Mouse (Mus musculus): ENCODE data around the gene Litaf. TPM values are rescaled to one million over a fixed set of nuclear protein-coding genes. Genes with fewer than 3 reads are reported as not detected.
"Not testable (repeated sequence)": the region's sequence is repeated elsewhere in the genome, so short reads cannot be mapped to it uniquely, and the experiment has no call there.

The Litaf gene
- polyA plus RNA-seq, 1 experiment from 2014 or later, result 106 TPM

- H3K36me3 ChIP-seq (ENCODE audit: insufficient read depth, low read length), result peaks cover 10% of the 10 kb centered on the region; the same call in 1 of the 2 replicates
- TF ChIP-seq EP300 (IDR thresholded peaks at IDR 0.05) (no peak), CTCF (IDR thresholded peaks at IDR 0.05) (no peak)
- H3K27me3 ChIP-seq (replicated peaks; ENCODE audit: insufficient read depth, low read length), result no peaks in the 10 kb centered on the region
- no peak overlapping the region for H3K4me3 ChIP-seq (ENCODE audit: low read depth, low read length)
- no peak overlapping the region for H3K27ac ChIP-seq (ENCODE audit: low read length)
- no peak overlapping the region for H3K4me2 ChIP-seq (replicated peaks; ENCODE audit: low read depth, low read length)
- H3K4me1 ChIP-seq (ENCODE audit: insufficient read depth, low read depth, low read length), result peaks cover 19% of the 10 kb centered on the region
- no peak overlapping the region for H3K9ac ChIP-seq (replicated peaks; ENCODE audit: low read depth)
- no peak for DNase-seq (ENCODE audit: low spot score)
- ATAC-seq, result no peak
- H3K9me3 ChIP-seq (ENCODE audit: low read length), result no peaks in the 10 kb centered on the region
- 45% methylated on average over 3 of the region's 3 CpGs for WGBS
Measured at GRCm38 (mm10) chr16:10974037-10974446, 91.9 kb downstream of the Litaf start.

GRCm38 (mm10) chr16:10972259-10972658, 93.7 kb downstream of the Litaf start:
- no peak for TF ChIP-seq CTCF (IDR thresholded peaks at IDR 0.05)
- TF ChIP-seq EP300 (IDR thresholded peaks at IDR 0.05), result no peak
- DNase-seq (ENCODE audit: low spot score) (no peak), ATAC-seq (no peak)
- H3K4me3 ChIP-seq (ENCODE audit: low read depth, low read length), result no peak overlapping the region
- H3K4me1 ChIP-seq (ENCODE audit: insufficient read depth, low read depth, low read length), result peaks cover 19% of the 10 kb centered on the region
- H3K9ac ChIP-seq (replicated peaks; ENCODE audit: low read depth), result no peak overlapping the region
- H3K36me3 ChIP-seq (ENCODE audit: insufficient read depth, low read length), result peaks cover 5% of the 10 kb centered on the region; the same call in 1 of the 2 replicates
- no peak overlapping the region for H3K4me2 ChIP-seq (replicated peaks; ENCODE audit: low read depth, low read length)
- no peak overlapping the region for H3K27ac ChIP-seq (ENCODE audit: low read length)
- no peaks in the 10 kb centered on the region for H3K27me3 ChIP-seq (replicated peaks; ENCODE audit: insufficient read depth, low read length)
- no peaks in the 10 kb centered on the region for H3K9me3 ChIP-seq (ENCODE audit: low read length)
- WGBS, result 61% methylated on average over 6 of the region's 6 CpGs

DNA sequence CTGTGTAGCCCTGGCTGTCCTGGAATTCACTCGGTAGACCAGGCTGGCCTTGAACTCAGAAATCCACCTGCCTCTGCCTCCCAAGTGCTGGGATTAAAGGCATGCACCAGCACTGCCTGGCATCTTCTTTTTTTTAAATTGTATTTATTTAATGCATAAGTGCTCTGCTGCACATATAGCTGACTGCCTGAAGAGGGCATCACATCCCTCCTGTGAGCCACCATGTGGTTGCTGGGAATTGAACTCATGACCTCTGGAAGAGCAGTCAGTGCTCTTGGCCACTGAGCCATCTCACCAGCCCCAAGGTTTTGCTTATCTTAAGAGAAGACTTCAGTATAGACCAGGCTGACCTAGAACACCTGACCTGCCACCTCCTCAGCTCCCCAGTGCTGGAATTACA, 96.0 kb downstream of the Litaf start:
- H3K36me3 ChIP-seq (ENCODE audit: insufficient read depth, low read length); ATAC-seq; H3K9ac ChIP-seq (replicated peaks; ENCODE audit: low read depth); H3K4me2 ChIP-seq (replicated peaks; ENCODE audit: low read depth, low read length); DNase-seq (ENCODE audit: low spot score); H3K9me3 ChIP-seq (ENCODE audit: low read length); H3K27me3 ChIP-seq (replicated peaks; ENCODE audit: insufficient read depth, low read length); H3K4me1 ChIP-seq (ENCODE audit: insufficient read depth, low read depth, low read length); H3K27ac ChIP-seq (ENCODE audit: low read length); H3K4me3 ChIP-seq (ENCODE audit: low read depth, low read length): not testable (repeated sequence)
- peak; percentile 48 for TF ChIP-seq CTCF (IDR thresholded peaks at IDR 0.05)
- WGBS, result 100% methylated on average over 1 of the region's 1 CpGs

- no peak overlapping the region for H3K4me2 ChIP-seq (replicated peaks; ENCODE audit: low read depth, low read length)
- DNase-seq (ENCODE audit: low spot score) (no peak), ATAC-seq (no peak)
- WGBS, result 62% methylated on average over 5 of the region's 5 CpGs
- H3K4me1 ChIP-seq (ENCODE audit: insufficient read depth, low read depth, low read length), result peaks cover 2% of the 10 kb centered on the region; the same call in 1 of the 2 replicates
- no peaks in the 10 kb centered on the region for H3K9me3 ChIP-seq (ENCODE audit: low read length)
- no peak for TF ChIP-seq CTCF (IDR thresholded peaks at IDR 0.05)
- H3K27ac ChIP-seq (ENCODE audit: low read length), result no peak overlapping the region
- no peak overlapping the region for H3K4me3 ChIP-seq (ENCODE audit: low read depth, low read length)
- no peak overlapping the region for H3K9ac ChIP-seq (replicated peaks; ENCODE audit: low read depth)
- H3K27me3 ChIP-seq (replicated peaks; ENCODE audit: insufficient read depth, low read length), result no peaks in the 10 kb centered on the region
- H3K36me3 ChIP-seq (ENCODE audit: insufficient read depth, low read length), result peaks cover 3% of the 10 kb centered on the region; the same call in 1 of the 2 replicates
Measured at GRCm38 (mm10) chr16:10969342-10969741, 96.6 kb downstream of the Litaf start.

GRCm38 (mm10) chr16:10968299-10968698, 97.7 kb downstream of the Litaf start:
- no peak overlapping the region for H3K27ac ChIP-seq (ENCODE audit: low read length)

GRCm38 (mm10) chr16:10967756-10968155, 98.2 kb downstream of the Litaf start:
- Histone ChIP-seq H3K9me3 (ENCODE audit: low read length) (no peaks in the 10 kb centered on the region), H3K36me3 (ENCODE audit: insufficient read depth, low read length) (peaks cover 11% of the 10 kb centered on the region), H3K9ac (replicated peaks; ENCODE audit: low read depth) (no peak overlapping the region), H3K4me2 (replicated peaks; ENCODE audit: low read depth, low read length) (no peak overlapping the region), H3K4me3 (ENCODE audit: low read depth, low read length) (no peak overlapping the region), H3K27me3 (replicated peaks; ENCODE audit: insufficient read depth, low read length) (no peaks in the 10 kb centered on the region), H3K4me1 (ENCODE audit: insufficient read depth, low read depth, low read length) (no peaks in the 10 kb centered on the region), H3K27ac (ENCODE audit: low read length) (no peak overlapping the region)
- ATAC-seq (no peak), DNase-seq (ENCODE audit: low spot score) (no peak)
- 82% methylated on average over 7 of the region's 7 CpGs for WGBS
- TF ChIP-seq EP300 (IDR thresholded peaks at IDR 0.05) (no peak), CTCF (IDR thresholded peaks at IDR 0.05) (no peak)

More at GRCm38 (mm10) chr16:10968299-10968698, 97.7 kb downstream of the Litaf start:
- Histone ChIP-seq H3K4me2 (replicated peaks; ENCODE audit: low read depth, low read length) (no peak overlapping the region), H3K9me3 (ENCODE audit: low read length) (no peaks in the 10 kb centered on the region), H3K36me3 (ENCODE audit: insufficient read depth, low read length) (peaks cover 7% of the 10 kb centered on the region), H3K9ac (replicated peaks; ENCODE audit: low read depth) (no peak overlapping the region), H3K4me1 (ENCODE audit: insufficient read depth, low read depth, low read length) (no peaks in the 10 kb centered on the region), H3K27me3 (replicated peaks; ENCODE audit: insufficient read depth, low read length) (no peaks in the 10 kb centered on the region), H3K4me3 (ENCODE audit: low read depth, low read length) (no peak overlapping the region)
- peak; percentile 40 for ATAC-seq
- no peak for DNase-seq (ENCODE audit: low spot score)
- TF ChIP-seq EP300 (IDR thresholded peaks at IDR 0.05) (no peak), CTCF (IDR thresholded peaks at IDR 0.05) (no peak)
- WGBS, result 61% methylated on average over 4 of the region's 4 CpGs

DNA sequence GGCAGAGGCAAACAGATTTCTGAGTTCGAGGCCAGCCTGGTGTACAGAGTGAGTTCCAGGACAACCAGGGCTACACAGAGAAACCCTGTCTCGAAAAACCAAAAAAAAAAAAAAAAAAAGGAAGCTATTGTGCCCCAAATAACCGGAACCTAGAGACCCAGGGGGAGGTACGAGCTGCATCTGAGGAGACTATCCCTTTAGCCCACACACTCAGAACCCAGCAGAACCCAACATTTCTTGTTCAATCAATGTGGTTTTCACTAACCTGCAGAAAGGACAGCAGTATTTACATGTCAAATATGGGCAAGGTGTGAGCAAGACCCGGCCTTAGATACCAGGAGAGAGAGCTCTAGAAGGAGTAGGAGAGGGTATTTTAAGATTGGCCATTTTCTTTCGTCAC, 98.9 kb downstream of the Litaf start:
- no peaks in the 10 kb centered on the region for H3K4me1 ChIP-seq (ENCODE audit: insufficient read depth, low read depth, low read length)
- H3K4me3 ChIP-seq (ENCODE audit: low read depth, low read length), result no peak overlapping the region
- no peak overlapping the region for H3K27ac ChIP-seq (ENCODE audit: low read length)
- H3K9ac ChIP-seq (replicated peaks; ENCODE audit: low read depth), result no peak overlapping the region
- H3K27me3 ChIP-seq (replicated peaks; ENCODE audit: insufficient read depth, low read length), result no peaks in the 10 kb centered on the region
- TF ChIP-seq CTCF (IDR thresholded peaks at IDR 0.05) (no peak), EP300 (IDR thresholded peaks at IDR 0.05) (no peak)
- ATAC-seq, result no peak
- no peaks in the 10 kb centered on the region for H3K9me3 ChIP-seq (ENCODE audit: low read length)
- DNase-seq (ENCODE audit: low spot score), result no peak
- H3K4me2 ChIP-seq (replicated peaks; ENCODE audit: low read depth, low read length), result no peak overlapping the region
- H3K36me3 ChIP-seq (ENCODE audit: insufficient read depth, low read length), result peaks cover 11% of the 10 kb centered on the region
- WGBS, result 72% methylated on average over 5 of the region's 6 CpGs
